Mouse (Mus musculus) midbrain, embryonic 14.5 days (tissue): ENCODE measurements around the gene Rcbtb2. TPM values are rescaled to one million over a fixed set of nuclear protein-coding genes. Genes with fewer than 3 reads are reported as not detected.
A peak's percentile ranks its signal among the peaks of the same experiment; 100 is the strongest.
"Not testable (repeated sequence)": the region's sequence is repeated elsewhere in the genome, so short reads cannot be mapped to it uniquely, and the experiment has no call there.

ENCODE experiments used
- ATAC-seq: fragments of 200-750 bp; cut with Nextera tagmentation; 2 replicates; pipeline ENCODE4 v1.8.0; 2017; ENCODE audit warnings: moderate number of reproducible peaks, moderate library complexity; ENCODE audit not compliant: low FRiP score, low TSS enrichment
- DNase-seq: peaks from one replicate; pipeline ENCODE4 v3.0.0-alpha.2; 2015
- H3K27ac ChIP-seq: fragments of 300-500 bp; sonication (generic); replicated peaks from 2 replicates; pipeline ENCODE4 v1.5.1; 2014; ENCODE audit warnings: mild to moderate bottlenecking, low read depth, low read length, moderate library complexity
- H3K27me3 ChIP-seq: fragments of 300-500 bp; sonication (generic); 2 replicates; pipeline ENCODE4 v1.6.1; 2014; ENCODE audit warnings: low read length, control low read depth, mixed read lengths; ENCODE audit not compliant: control insufficient read depth, insufficient read depth
- H3K36me3 ChIP-seq: fragments of 300-500 bp; sonication (generic); 2 replicates; pipeline ENCODE4 v1.6.1; 2014; ENCODE audit warnings: low read length, control low read depth; ENCODE audit not compliant: control insufficient read depth, insufficient read depth
- H3K4me1 ChIP-seq: fragments of 300-500 bp; sonication (generic); 2 replicates; pipeline ENCODE4 v1.6.1; 2014; ENCODE audit warnings: mild to moderate bottlenecking, antibody characterized with exemption, low read length, control low read depth; ENCODE audit not compliant: control insufficient read depth, insufficient read depth
- H3K4me2 ChIP-seq: fragments of 300-500 bp; sonication (generic); 2 replicates; pipeline ENCODE4 v1.6.1; 2014; ENCODE audit warnings: mild to moderate bottlenecking, low read length, moderate library complexity
- H3K4me3 ChIP-seq: fragments of 300-500 bp; sonication (generic); replicated peaks from 2 replicates; pipeline ENCODE4 v1.5.1; 2014; ENCODE audit warnings: low read depth, low read length
- H3K9ac ChIP-seq: fragments of 300-500 bp; sonication (generic); replicated peaks from 2 replicates; pipeline ENCODE4 v1.6.1; 2014; ENCODE audit warnings: mild to moderate bottlenecking, low read length, moderate library complexity
- H3K9me3 ChIP-seq: fragments of 300-500 bp; sonication (generic); 2 replicates; pipeline ENCODE4 v1.6.1; 2016; ENCODE audit warnings: low read length, control low read depth, mixed read lengths; ENCODE audit not compliant: control insufficient read depth
- whole genome bisulfite sequencing: fragments of 180-500 bp; shearing (Covaris S2); extraction: QIAGEN DNeasy Blood & Tissue Kit; methylation state at CpG from one replicate; pipeline ENCODE4 v1.1.7; 2014; 5-methylcytosine and 5-hydroxymethylcytosine counted together
- polyA plus RNA-seq: library from polyadenylated mRNA; unstranded; fragments of >200 nt; fragmentation: Nextera tagmentation; extraction: Ambion mirVana; gene quantifications from 2 replicates; pipeline ENCODE4 v1.2.1, GENCODE M21; 2014

Gene Rcbtb2
- polyA plus RNA-seq, 1 experiment from 2014 or later = 80.0 TPM

DNA sequence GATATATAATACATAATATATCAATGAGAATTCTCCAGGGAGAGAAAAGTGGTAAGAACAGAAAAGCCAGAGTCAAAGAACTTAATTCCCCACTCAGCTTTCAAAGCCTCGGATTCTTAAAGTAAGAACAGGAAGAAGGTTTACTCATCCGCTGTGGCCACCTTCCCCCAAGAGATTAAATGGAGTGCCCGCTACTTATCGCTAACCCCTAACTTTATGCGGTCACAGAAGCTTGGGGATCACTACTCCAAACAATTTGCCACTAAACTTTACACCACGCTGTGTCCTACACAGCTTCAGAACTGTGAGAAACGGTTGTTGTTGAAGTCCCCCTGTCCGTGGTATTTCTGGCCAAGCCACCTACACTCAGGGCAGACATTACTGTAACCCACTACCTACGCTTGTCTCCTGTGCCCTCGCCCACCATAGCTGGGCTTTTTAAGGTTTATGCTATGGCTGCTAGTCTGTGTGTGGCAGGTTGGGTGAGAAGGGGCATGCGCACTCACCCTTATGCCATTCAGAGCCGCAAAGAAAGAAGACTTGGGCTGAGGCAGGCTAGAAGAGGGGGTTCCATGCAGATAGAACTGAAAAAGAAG lies 20.5 kb upstream of the Rcbtb2 start:
- no peak overlapping the region for H3K27ac ChIP-seq
- no peak overlapping the region for H3K4me3 ChIP-seq
- H3K27me3 ChIP-seq = no peaks in the 10 kb centered on the region
- H3K36me3 ChIP-seq = no peaks in the 10 kb centered on the region
- H3K4me1 ChIP-seq = peaks cover 3% of the 10 kb centered on the region; the same call in 1 of the 2 replicates
- H3K4me2 ChIP-seq = no peak overlapping the region
- DNase-seq = no peak
- WGBS = 77% methylated on average over 12 of the region's 12 CpGs
- no peak for ATAC-seq
- no peaks in the 10 kb centered on the region for H3K9me3 ChIP-seq
- H3K9ac ChIP-seq = no peak overlapping the region

DNA sequence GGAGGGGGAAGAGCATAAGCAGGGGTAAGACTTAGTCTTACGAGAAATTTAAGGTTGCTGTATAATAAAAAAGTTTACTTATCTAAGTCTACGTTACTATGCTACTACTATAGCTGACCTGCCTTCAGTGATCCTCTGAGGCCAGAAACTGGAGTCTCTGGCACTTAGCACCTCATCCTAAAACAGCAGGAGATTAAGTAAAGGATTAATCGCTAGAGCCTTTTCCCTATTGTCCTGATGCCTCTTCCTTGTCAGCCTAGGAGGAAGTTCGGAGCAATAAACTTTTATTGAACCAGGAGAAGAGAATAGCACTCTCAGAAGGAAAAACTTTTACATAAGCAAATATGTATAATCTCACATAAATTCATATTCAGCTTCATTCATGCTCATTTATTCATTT lies 19.9 kb upstream of the Rcbtb2 start:
- not testable (repeated sequence) for H3K4me1 ChIP-seq, DNase-seq, H3K27ac ChIP-seq, H3K36me3 ChIP-seq, H3K9me3 ChIP-seq, H3K4me2 ChIP-seq, H3K9ac ChIP-seq, H3K4me3 ChIP-seq, ATAC-seq, H3K27me3 ChIP-seq
- WGBS = 18% methylated on average over 4 of the region's 4 CpGs

DNA sequence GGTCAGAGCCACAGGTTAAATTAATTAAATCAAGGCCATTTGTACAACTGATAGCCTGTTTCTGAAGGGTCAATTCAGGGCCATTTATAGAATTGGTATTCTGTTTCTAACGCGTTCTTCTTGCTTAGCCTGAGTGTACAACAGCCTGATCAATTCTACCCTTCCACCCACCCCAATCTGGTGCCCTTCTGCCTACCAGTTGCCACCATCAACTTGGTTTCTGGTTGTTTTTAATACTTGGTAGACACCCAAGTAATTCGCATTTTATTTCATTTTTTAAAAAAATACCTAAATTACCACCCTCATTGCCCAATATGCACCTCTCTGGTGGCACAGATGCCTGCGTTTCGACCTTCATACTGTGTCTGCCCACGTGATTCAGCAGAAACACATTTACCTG lies 17.9 kb upstream of the Rcbtb2 start:
- DNase-seq (no peak), ATAC-seq (no peak)
- H3K9me3 ChIP-seq = no peaks in the 10 kb centered on the region
- no peak overlapping the region for H3K27ac ChIP-seq
- no peaks in the 10 kb centered on the region for H3K27me3 ChIP-seq
- H3K4me1 ChIP-seq = peaks cover 3% of the 10 kb centered on the region; the same call in 1 of the 2 replicates
- WGBS = 86% methylated on average over 6 of the region's 6 CpGs
- H3K9ac ChIP-seq = no peak overlapping the region
- no peak overlapping the region for H3K4me3 ChIP-seq
- no peaks in the 10 kb centered on the region for H3K36me3 ChIP-seq
- H3K4me2 ChIP-seq = no peak overlapping the region

DNA sequence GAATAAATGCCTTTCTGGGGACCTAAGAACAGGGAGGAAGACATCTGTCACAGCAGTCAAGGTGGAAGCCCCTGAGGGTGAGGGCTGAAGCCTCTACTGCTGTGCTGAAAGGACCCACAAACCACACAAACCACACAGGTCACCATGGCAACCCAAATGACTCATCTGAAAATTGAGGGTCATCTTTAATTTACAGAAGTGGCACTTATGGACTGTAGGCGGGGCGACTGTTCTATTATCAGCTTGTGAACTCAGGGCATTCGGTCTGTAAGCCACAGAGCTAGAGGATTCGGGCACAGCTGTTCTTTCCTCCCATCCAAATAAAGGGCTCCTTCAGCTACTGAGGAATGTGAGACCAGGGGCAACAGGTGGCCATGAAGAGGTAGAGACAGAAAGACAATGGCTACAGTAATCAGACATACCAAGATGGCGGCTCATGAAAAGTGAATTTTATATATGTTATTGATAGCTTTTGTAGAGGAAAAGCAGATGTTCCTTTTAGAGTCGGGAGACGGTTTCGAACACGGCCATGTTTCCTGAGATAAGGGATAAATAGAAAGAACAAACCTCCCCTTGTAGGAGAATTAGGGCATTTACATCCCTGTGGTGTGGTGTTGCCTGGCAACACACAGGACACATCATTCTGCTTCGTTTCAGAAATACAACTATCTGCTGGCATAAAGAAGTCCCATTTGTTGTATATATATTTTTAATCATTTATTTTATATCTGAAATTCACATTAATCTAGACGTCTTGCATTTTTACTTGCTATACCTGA lies 17.2 kb upstream of the Rcbtb2 start:
- WGBS = 62% methylated on average over 11 of the region's 11 CpGs
- no peak overlapping the region for H3K4me2 ChIP-seq
- no peak for ATAC-seq

DNA sequence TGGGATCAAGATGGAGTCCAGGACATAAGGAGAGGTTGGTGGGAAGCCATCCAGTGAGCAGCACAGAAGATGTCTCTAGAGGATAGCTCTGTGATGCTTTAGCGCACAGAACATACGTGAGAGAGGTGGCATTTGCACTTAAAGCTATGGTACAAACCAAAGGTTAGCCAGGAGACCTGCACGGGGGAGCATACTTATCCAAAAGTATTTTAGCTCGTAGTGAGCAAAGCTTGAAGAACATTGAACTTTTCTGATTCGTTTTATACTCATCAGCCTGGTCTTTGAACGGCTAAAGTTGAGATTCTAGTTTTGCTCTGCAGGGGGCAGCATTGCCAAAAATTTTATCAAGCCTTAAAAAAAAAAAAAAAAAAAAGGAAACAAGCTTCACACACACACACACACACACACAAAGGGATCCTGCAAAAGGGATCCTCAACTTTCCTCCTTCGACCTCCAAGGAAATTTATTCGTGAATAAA lies 16.6 kb upstream of the Rcbtb2 start:
- no peaks in the 10 kb centered on the region for H3K36me3 ChIP-seq
- WGBS = 21% methylated on average over 8 of the region's 8 CpGs
- H3K4me1 ChIP-seq = peaks cover 3% of the 10 kb centered on the region; the same call in 1 of the 2 replicates
- no peaks in the 10 kb centered on the region for H3K27me3 ChIP-seq
- peak; percentile 82 for DNase-seq
- no peak overlapping the region for H3K27ac ChIP-seq
- no peak overlapping the region for H3K4me3 ChIP-seq
- ATAC-seq = no peak
- no peak overlapping the region for H3K9ac ChIP-seq
- H3K4me2 ChIP-seq = peak overlapping the region; percentile 20; the same call in 1 of the 2 replicates
- H3K9me3 ChIP-seq = no peaks in the 10 kb centered on the region

More for the DNA sequence above, 17.2 kb upstream of the Rcbtb2 start:
- Histone ChIP-seq H3K9me3 (no peaks in the 10 kb centered on the region), H3K9ac (no peak overlapping the region), H3K4me3 (no peak overlapping the region), H3K27ac (no peak overlapping the region), H3K27me3 (no peaks in the 10 kb centered on the region), H3K4me1 (peaks cover 3% of the 10 kb centered on the region; the same call in 1 of the 2 replicates), H3K36me3 (no peaks in the 10 kb centered on the region)
- no peak for DNase-seq

DNA sequence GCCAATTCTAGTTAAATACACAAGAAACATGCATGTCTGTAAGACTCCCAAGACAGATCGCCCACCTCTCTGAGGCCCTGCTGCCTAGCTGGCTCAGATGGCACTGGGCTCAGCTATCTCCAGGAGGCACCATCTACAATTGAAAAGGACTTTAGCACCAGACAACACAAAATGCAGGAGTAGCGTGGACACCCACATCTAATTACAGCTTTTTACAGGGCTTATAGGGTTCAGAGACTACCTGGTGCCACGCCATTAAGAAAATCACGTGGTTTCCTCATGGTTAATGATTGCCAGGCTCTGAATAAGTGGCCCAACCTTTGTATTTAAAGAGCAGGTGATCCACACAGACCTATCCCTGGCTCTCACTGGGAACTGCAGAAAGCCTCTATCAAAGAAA lies 15.9 kb upstream of the Rcbtb2 start:
- H3K36me3 ChIP-seq = no peaks in the 10 kb centered on the region
- DNase-seq (no peak), ATAC-seq (no peak)

DNA sequence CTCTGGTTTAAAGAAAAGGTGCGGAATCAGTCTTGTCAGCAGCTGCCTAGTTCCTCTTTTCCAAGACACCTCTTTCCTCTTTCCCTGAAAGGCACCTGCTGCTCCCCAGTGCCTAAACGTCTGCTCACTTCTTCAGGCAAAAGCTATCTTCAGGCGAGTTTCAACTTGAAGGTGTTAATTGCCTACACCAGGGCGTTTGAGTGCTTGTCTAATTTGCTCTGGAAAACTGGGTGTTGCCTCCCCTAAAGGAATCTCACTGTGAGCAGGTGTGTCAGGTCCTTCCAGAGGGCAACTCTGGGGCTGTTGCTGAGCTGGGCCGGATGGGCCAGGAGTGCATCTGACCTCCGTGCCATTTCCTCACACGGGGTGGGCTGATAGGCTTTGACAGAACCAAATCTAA lies 15.5 kb upstream of the Rcbtb2 start:
- 65% methylated on average over 7 of the region's 7 CpGs for WGBS
- DNase-seq (no peak), ATAC-seq (no peak)
- Histone ChIP-seq H3K27ac (no peak overlapping the region), H3K9ac (no peak overlapping the region), H3K36me3 (no peaks in the 10 kb centered on the region), H3K27me3 (no peaks in the 10 kb centered on the region), H3K4me1 (peaks cover 3% of the 10 kb centered on the region; the same call in 1 of the 2 replicates), H3K4me2 (no peak overlapping the region), H3K4me3 (no peak overlapping the region), H3K9me3 (no peaks in the 10 kb centered on the region)

More for the DNA sequence above, 15.9 kb upstream of the Rcbtb2 start:
- no peak overlapping the region for H3K9ac ChIP-seq
- no peak overlapping the region for H3K27ac ChIP-seq
- peaks cover 3% of the 10 kb centered on the region; the same call in 1 of the 2 replicates for H3K4me1 ChIP-seq
- no peak overlapping the region for H3K4me3 ChIP-seq
- H3K9me3 ChIP-seq = no peaks in the 10 kb centered on the region
- no peaks in the 10 kb centered on the region for H3K27me3 ChIP-seq
- 68% methylated on average over 4 of the region's 4 CpGs for WGBS
- no peak overlapping the region for H3K4me2 ChIP-seq

DNA sequence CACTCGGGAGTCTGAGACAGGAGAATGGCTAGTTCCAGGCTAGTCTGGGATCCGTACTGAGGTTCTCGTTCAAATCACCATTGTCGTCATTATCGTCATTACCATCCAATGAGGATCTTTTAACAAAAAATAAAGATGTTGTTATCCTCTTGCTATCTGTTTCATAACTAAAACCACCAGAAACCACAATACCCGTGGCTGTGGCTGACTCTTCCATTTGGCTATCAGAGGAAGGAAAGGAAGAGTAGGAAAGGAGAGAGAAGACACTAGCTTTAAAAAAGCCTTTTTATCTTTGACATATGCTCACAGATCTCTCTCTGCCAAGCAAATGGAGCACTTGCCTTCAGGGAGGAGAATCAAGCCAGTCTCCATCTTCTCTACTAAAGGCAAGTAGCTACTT lies 14.9 kb upstream of the Rcbtb2 start:
- H3K9ac ChIP-seq = no peak overlapping the region
- peaks cover 3% of the 10 kb centered on the region; the same call in 1 of the 2 replicates for H3K4me1 ChIP-seq
- H3K27ac ChIP-seq = no peak overlapping the region
- ATAC-seq (no peak), DNase-seq (no peak)
- no peak overlapping the region for H3K4me2 ChIP-seq
- no peaks in the 10 kb centered on the region for H3K27me3 ChIP-seq
- no peaks in the 10 kb centered on the region for H3K36me3 ChIP-seq
- H3K9me3 ChIP-seq = no peaks in the 10 kb centered on the region
- WGBS = 89% methylated on average over 6 of the region's 6 CpGs
- H3K4me3 ChIP-seq = no peak overlapping the region
